Comparison of ENCODE assay signal across 9 mouse cellular contexts in genomic region chr10:5859729-5860128, GRCm38 (mm10). TPM values are rescaled to one million over a fixed set of nuclear protein-coding genes. Genes with fewer than 3 reads are reported as not detected.
DNase-seq lines count a peak whose midpoint lies in the region; ATAC-seq and TF ChIP-seq lines count a peak whose summit lies in the region.
"Had no signal": no experiment of that assay in that cellular context is flagged by ENCODE, and none has a peak within 500 bp of the region (broad histone marks: within the 10 kb centered on the region; RNA-seq: fewer than 3 reads in every experiment).

No protein-coding gene starts in this region.

- H3K27ac ChIP-seq in kidney, embryonic 14.5 days (ENCODE audit: low read depth, low read length) = no peak overlapping the region
- no peak overlapping the region for H3K27ac ChIP-seq in MEL (ENCODE audit: control insufficient read depth, low read depth, low read length)
- no peak overlapping the region for H3K27ac ChIP-seq in liver, postnatal 0 days (ENCODE audit: low read depth)
- H3K27ac ChIP-seq in heart, embryonic 11.5 days (ENCODE audit: low read depth, low read length) = no peak overlapping the region

- H3K4me1 ChIP-seq in kidney, embryonic 14.5 days (ENCODE audit: control insufficient read depth, insufficient read depth, low read length) = no peaks in the 10 kb centered on the region
- H3K4me1 ChIP-seq in MEL (ENCODE audit: control insufficient read depth in 1 of 2, insufficient read depth in 2 of 2, low read length in 2 of 2) = no peaks in the 10 kb centered on the region
- H3K4me1 ChIP-seq in liver, postnatal 0 days (ENCODE audit: insufficient read depth) = no peaks in the 10 kb centered on the region
- H3K4me1 ChIP-seq in heart, embryonic 11.5 days (ENCODE audit: control insufficient read depth, insufficient read depth, low read length) = no peaks in the 10 kb centered on the region

- H3K36me3 ChIP-seq in kidney, embryonic 14.5 days (ENCODE audit: control insufficient read depth, insufficient read depth, low read length) = no peaks in the 10 kb centered on the region
- H3K36me3 ChIP-seq in MEL (ENCODE audit: control insufficient read depth in 1 of 2, insufficient read depth in 2 of 2, low read length in 2 of 2) = no peaks in the 10 kb centered on the region
- H3K36me3 ChIP-seq in liver, postnatal 0 days (replicated peaks; ENCODE audit: insufficient read depth, low read length) = no peaks in the 10 kb centered on the region
- H3K36me3 ChIP-seq in heart, embryonic 11.5 days (ENCODE audit: control insufficient read depth, insufficient read depth, low read length) = no peaks in the 10 kb centered on the region

- no peaks in the 10 kb centered on the region for H3K27me3 ChIP-seq in kidney, embryonic 14.5 days (ENCODE audit: control insufficient read depth, insufficient read depth, low read length)
- H3K27me3 ChIP-seq in MEL (ENCODE audit: control insufficient read depth in 1 of 2, insufficient read depth in 2 of 2, low read length in 2 of 2) = no peaks in the 10 kb centered on the region; a peak in 1 of 4 replicates
- no peaks in the 10 kb centered on the region for H3K27me3 ChIP-seq in liver, postnatal 0 days (ENCODE audit: insufficient read depth, low read length)
- H3K27me3 ChIP-seq in heart, embryonic 11.5 days (ENCODE audit: control insufficient read depth, insufficient read depth, low read length) = no peaks in the 10 kb centered on the region

- peak; percentile 4 for DNase-seq in kidney, adult 18-20 months
- DNase-seq in A20 (ENCODE audit: low read depth, low spot score) (peak; percentile 45), MEL (ENCODE audit: low read depth, low spot score) (peak; percentile 36)
- DNase-seq in liver, postnatal 0 days = peak; percentile 34
- no peak for DNase-seq in frontal cortex, adult 2 months (ENCODE audit: extremely low spot score in 1 of 2, low spot score in 1 of 2)
- no peak for DNase-seq in gastrocnemius, postnatal 25 days
- DNase-seq: heart, adult 11 months had no signal

- H3K9me3 ChIP-seq in kidney, embryonic 14.5 days (ENCODE audit: control insufficient read depth, low read length) = no peaks in the 10 kb centered on the region
- no peaks in the 10 kb centered on the region for H3K9me3 ChIP-seq in MEL (replicated peaks; ENCODE audit: insufficient read depth, low read length)
- peaks cover 2% of the 10 kb centered on the region; the same call in 1 of the 2 replicates for H3K9me3 ChIP-seq in liver, postnatal 0 days (ENCODE audit: low read length)
- no peaks in the 10 kb centered on the region for H3K9me3 ChIP-seq in heart, embryonic 11.5 days (replicated peaks; ENCODE audit: control insufficient read depth, low read length)

- ATAC-seq in kidney, embryonic 14.5 days (ENCODE audit: low FRiP score, low TSS enrichment) = no peak
- ATAC-seq in liver, postnatal 0 days = no peak
- no peak for ATAC-seq in heart, embryonic 11.5 days (replicated peaks; ENCODE audit: insufficient number of reproducible peaks, low FRiP score, low TSS enrichment)

- no peaks in the 10 kb centered on the region for H3K79me2 ChIP-seq in MEL (ENCODE audit: control insufficient read depth, insufficient read depth, low read length, poor library complexity)

- H3K4me3 ChIP-seq in kidney, embryonic 14.5 days (ENCODE audit: low read length) = no peak overlapping the region
- H3K4me3 ChIP-seq in MEL (ENCODE audit: control insufficient read depth in 1 of 2, insufficient read depth in 1 of 2, low read depth in 2 of 2, low read length in 2 of 2) = no peak overlapping the region
- no peak overlapping the region for H3K4me3 ChIP-seq in liver, postnatal 0 days (ENCODE audit: low read depth, low read length)
- no peak overlapping the region for H3K4me3 ChIP-seq in heart, embryonic 11.5 days (ENCODE audit: low read depth, low read length)

- peak; percentile 42 to 60 (median 56) for TF ChIP-seq CTCF in MEL (IDR thresholded peaks at IDR 0.05 in 2 of 3, conservative IDR thresholded peaks at IDR 0.05 in 1 of 3; ENCODE audit: control insufficient read depth in 1 of 3, insufficient read depth in 1 of 3, low read depth in 2 of 3, low read length in 3 of 3, poor library complexity in 1 of 3, severe bottlenecking in 1 of 3)
- peak; percentile 69 for TF ChIP-seq CTCF in liver, postnatal 0 days (IDR thresholded peaks at IDR 0.05; ENCODE audit: low read depth)

- TF ChIP-seq POLR2A in MEL (IDR thresholded peaks at IDR 0.05; ENCODE audit: control insufficient read depth in 1 of 2, insufficient read depth in 1 of 2, low read depth in 1 of 2, low read length in 2 of 2, poor library complexity in 1 of 2) = no peak

- TF ChIP-seq RAD21 in MEL (IDR thresholded peaks at IDR 0.05; ENCODE audit: low read depth, low read length) = peak; percentile 30

- 77% methylated on average over 4 of the region's 4 CpGs for WGBS in kidney, embryonic 14.5 days
- 66% methylated on average over 4 of the region's 4 CpGs for WGBS in liver, postnatal 0 days (ENCODE audit: insufficient replicate concordance)
- 72% methylated on average over 4 of the region's 4 CpGs for WGBS in heart, embryonic 11.5 days (ENCODE audit: insufficient replicate concordance)

- H3K4me2 ChIP-seq in kidney, embryonic 14.5 days (replicated peaks; ENCODE audit: low read depth, low read length) = no peak overlapping the region
- no peak overlapping the region for H3K4me2 ChIP-seq in liver, postnatal 0 days (ENCODE audit: low read depth, low read length)
- H3K4me2 ChIP-seq in heart, embryonic 11.5 days = no peak overlapping the region

- TF ChIP-seq EP300 in MEL (IDR thresholded peaks at IDR 0.05; ENCODE audit: low read depth in 1 of 2, low read length in 2 of 2) = no peak
- TF ChIP-seq EP300 in liver, postnatal 0 days (IDR thresholded peaks at IDR 0.05; ENCODE audit: low read depth) = no peak

- no peak overlapping the region for H3K9ac ChIP-seq in kidney, embryonic 14.5 days (ENCODE audit: low read depth, low read length)
- H3K9ac ChIP-seq in MEL (ENCODE audit: control insufficient read depth, low read depth, low read length, poor library complexity, severe bottlenecking) = no peak overlapping the region
- no peak overlapping the region for H3K9ac ChIP-seq in liver, postnatal 0 days (replicated peaks)
- H3K9ac ChIP-seq in heart, embryonic 11.5 days (ENCODE audit: low read depth, low read length) = no peak overlapping the region

TF ChIP-seq in MEL, 35 proteins besides CTCF, POLR2A, EP300 and RAD21:
- TF ChIP-seq TCF12 (IDR thresholded peaks at IDR 0.05; ENCODE audit: low read depth, low read length) = no peak
- TF ChIP-seq SMC3 (IDR thresholded peaks at IDR 0.05; ENCODE audit: low read depth, low read length) = peak; percentile 24

RNA-seq across cellular contexts. Expression of gene Mtrf1l, which starts 36.0 kb away (rescaled TPM):
- polyA plus RNA-seq in kidney, embryonic 14.5 days (2014; fragmentation: Nextera tagmentation; extraction: Ambion mirVana) = 18.9 and 19.4 TPM in 2 replicates
- 4.0 and 4.6 TPM in 2 replicates for total RNA-seq in MEL (2012; rRNA removed)
- 1 to 10 TPM in 1 of 2 experiments, not detected in 1; 5.6 TPM for polyA plus RNA-seq in MEL (2012; ENCODE audit: insufficient read depth in 1 of 2, insufficient read length in 2 of 2, low read depth in 1 of 2, low replicate concordance in 2 of 2, missing spikeins in 1 of 2)
- polyA plus RNA-seq in liver, postnatal 0 days (2015; fragmentation: Nextera tagmentation; extraction: Ambion mirVana) = 6.3 and 6.7 TPM in 2 replicates
- polyA plus RNA-seq in frontal cortex, adult 2 months (2012; rRNA removed) = 6.5 and 8.1 TPM in 2 replicates
- 1 to 10 TPM; 5.6 to 7.3 TPM for total RNA-seq in gastrocnemius, postnatal 25 days (2021)
- 12.6 and 16.2 TPM in 2 replicates for polyA plus RNA-seq in heart, embryonic 11.5 days (2014; fragmentation: Nextera tagmentation; extraction: Ambion mirVana)

RNA-seq across cellular contexts. Expression of gene Fbxo5, which starts 54.3 kb away (rescaled TPM):
- polyA plus RNA-seq in kidney, embryonic 14.5 days (2014; fragmentation: Nextera tagmentation; extraction: Ambion mirVana) = 79.0 and 85.1 TPM in 2 replicates
- 41.0 and 48.7 TPM in 2 replicates for total RNA-seq in MEL (2012; rRNA removed)
- polyA plus RNA-seq in MEL (2012; ENCODE audit: insufficient read depth in 1 of 2, insufficient read length in 2 of 2, low read depth in 1 of 2, low replicate concordance in 2 of 2, missing spikeins in 1 of 2) = 1,000 to 10,000 TPM in 1 of 2 experiments, 10 to 100 TPM in 1; 36.1 to 1,320 TPM
- 41.1 and 42.8 TPM in 2 replicates for polyA plus RNA-seq in liver, postnatal 0 days (2015; fragmentation: Nextera tagmentation; extraction: Ambion mirVana)
- 1.8 and 2.6 TPM in 2 replicates for polyA plus RNA-seq in frontal cortex, adult 2 months (2012; rRNA removed)
- total RNA-seq in gastrocnemius, postnatal 25 days (2021) = under 1 TPM; 0.59 to 0.64 TPM
- 57.2 and 59.2 TPM in 2 replicates for polyA plus RNA-seq in heart, embryonic 11.5 days (2014; fragmentation: Nextera tagmentation; extraction: Ambion mirVana)

Comparison
In these comparisons a context has a peak if more than half of its experiments do, and no peak if none do; other contexts are left out.
1. DNase-seq: peak in kidney, adult 18-20 months (single experiment), A20 (single experiment), MEL (single experiment) and liver, postnatal 0 days (single experiment); none in frontal cortex, adult 2 months (0 of 2) and gastrocnemius, postnatal 25 days (single experiment).
2. RNA of gene Fbxo5, which starts 54.3 kb away (polyA plus RNA-seq): 36.1 to 1,320 TPM in MEL, 79.0 to 85.1 TPM in kidney, embryonic 14.5 days, 57.2 to 59.2 TPM in heart, embryonic 11.5 days and 41.1 to 42.8 TPM in liver, postnatal 0 days; 1.8 to 2.6 TPM in frontal cortex, adult 2 months; every median in the first group is over 10 times any median in the second.